Mouse (Mus musculus): Measurements from ENCODE around the gene Slc16a4.
A peak's percentile ranks its signal among the peaks of the same experiment; 100 is the strongest.
"Not testable (repeated sequence)": the region's sequence is repeated elsewhere in the genome, so short reads cannot be mapped to it uniquely, and the experiment has no call there.

Gene Slc16a4

DNA sequence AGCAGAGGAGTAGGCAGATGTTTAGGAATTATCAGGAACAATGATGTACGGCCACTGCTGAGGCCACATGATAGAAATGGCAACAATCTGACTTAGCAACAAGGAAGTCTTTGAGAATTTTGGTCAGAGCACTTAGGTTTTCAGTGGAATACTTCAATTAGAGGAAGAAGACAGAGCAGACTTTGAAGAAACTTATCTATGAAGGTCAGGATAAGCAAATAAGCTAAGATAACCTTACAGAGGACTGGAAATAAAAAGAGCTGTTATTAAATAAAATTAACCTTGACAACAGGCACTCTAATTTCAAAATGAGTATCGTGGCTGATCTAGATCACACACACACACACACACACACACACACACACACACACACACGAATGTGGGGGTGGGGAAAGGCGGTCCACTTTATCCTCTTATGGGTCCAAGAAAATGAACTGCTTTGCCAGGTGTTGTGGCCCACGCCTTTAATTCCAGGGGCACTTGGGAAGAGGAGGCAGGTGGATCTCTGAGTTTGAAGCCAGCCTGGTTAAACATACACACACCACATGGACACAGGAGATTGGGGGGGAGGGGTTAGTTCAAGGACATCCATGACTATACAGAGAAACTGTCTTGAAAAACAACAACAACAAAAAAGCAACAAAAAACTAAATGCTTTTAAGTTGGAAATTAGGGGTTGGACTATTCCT lies 4.8 kb downstream of the Slc16a4 start:
- DNase-seq (ENCODE audit: low spot score), result no peak

DNA sequence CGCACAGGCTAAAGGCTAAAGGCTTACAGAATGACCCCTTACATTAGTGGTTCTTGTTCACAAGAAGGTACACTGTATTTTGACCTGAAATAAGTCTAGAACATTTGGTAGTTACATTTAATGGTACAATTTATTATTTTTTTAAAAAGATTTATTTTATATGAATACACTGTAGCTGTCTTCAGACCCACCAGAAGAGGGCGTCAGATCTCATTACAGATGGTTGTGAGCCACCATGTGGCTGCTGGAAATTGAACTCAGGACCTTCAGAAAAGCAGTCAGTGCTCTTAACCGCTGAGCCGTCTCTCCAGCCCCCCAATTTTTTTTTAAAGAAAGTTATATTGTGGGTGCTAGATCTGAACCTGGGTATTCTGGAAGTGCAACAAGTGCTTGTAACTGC lies 5.9 kb downstream of the Slc16a4 start:
- DNase-seq (ENCODE audit: low spot score), result not testable (repeated sequence)

DNA sequence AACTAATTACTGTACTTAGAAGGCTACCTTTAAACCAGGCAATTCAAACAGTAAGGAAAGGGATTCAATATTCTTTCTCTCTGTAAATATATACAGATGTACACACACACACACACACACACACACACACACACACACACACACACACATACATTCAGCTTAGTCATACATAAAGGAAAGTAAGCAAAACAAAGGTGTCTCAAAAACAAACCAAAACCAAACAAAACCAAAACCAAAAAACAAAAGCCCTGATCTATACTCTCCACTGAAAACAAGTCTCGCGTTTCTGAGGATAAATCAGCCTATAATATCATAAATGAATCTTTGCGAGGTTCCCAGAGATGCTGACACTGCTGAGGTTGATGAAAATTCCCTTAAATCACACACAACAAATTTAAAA lies 26.3 kb downstream of the Slc16a4 start:
- no peak for DNase-seq (ENCODE audit: low spot score)

DNA sequence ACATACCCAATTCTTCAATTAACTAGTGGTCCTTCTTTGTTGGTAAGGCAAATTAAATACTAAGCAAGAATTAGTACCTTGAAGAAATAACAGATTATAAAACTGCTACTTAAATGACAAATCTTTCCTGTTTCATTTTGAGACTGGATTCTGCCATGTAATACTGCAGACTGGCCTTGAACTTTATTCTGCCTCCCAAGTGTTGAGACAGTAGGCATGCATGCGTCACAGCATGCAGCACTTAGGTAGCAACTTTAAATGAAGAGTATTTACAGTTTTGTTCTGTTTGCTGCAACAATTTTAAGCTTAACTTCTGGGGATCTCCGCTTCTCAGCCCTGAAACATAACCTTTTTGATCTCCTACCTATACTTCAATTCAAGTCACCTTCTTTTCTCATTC lies 30.1 kb downstream of the Slc16a4 start:
- no peak for DNase-seq (ENCODE audit: low spot score)

DNA sequence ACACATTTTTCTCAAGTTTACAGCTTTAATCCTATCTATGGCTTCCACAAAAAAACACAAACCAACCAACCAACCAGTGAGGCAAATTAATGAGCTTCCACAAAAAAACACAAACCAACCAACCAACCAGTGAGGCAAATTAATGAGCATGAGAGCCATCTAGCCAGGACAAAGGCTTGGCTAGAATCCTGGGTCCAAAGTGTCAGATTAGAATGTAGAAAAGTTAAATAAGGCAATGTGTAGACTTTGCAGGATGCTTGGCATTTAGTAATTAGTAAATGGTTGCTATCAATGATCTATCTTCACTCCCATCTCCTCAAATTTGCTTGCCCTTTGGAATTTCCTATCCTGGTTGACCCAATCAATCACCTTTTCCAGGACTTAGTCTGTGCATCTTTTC lies 30.7 kb downstream of the Slc16a4 start:
- no peak for DNase-seq (ENCODE audit: low spot score)

DNA sequence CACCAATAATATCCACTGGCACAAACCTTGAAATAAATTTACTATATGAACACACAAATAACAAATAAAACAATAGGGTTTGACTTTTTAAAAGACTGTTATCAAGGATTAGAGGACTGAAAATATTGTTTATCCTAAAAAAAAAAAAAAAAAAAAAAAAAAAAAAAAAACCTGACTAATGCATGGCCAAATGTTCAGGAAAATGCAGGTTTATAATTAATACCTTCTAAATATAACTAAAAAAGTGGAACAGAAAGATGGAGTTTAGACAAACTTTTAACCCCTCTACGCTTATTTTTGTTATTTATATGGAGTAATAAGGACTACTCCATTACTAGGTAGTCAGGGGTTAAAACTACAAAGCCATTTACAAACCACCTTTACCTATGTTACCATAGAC lies 35.4 kb downstream of the Slc16a4 start:
- no peak for DNase-seq (ENCODE audit: low spot score)

DNA sequence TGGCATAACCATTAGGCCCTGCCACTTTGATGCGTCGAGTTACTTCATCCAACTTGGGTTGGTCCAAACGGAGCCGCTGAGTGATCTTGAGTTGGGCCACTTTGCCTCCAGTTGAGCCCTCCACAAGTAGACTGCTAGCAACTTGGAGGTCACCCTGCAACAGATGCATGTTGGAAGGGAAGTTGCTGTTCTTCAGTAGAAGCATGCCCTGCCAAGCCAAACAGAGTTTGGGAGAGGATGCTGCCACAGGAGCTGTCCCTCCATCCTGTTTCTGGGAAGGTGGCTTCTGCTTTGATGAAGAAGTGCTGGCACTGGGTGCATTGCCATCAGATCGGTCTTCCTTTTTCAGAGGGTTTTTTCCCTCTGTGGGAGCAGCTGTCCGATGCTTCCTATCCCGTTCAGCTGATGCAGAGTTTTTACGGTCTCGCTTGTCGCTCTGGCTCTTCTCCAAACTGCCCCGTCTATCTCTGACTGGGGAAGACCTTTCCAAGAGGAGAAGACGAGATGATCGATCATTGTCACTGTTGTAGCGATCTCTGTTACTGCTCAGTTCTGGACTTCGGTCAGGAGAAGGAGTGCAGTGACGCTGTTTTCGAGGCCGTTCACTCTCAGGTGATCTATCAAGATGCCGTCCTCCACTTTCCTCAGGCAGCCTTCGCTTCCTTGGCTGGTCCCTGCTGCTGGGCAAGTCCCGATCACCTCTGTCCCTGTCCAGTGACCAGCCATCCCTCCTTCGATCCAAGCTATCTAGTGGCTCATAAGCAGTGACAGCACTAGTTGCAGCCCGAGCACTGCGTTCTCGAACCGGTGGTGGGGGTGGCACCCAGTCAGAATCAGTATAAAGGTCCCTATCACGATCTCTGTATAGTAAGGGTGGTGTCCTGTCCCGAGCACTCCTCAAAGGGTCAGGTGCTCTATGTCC lies 39.7 kb downstream of the Slc16a4 start:
- DNase-seq (ENCODE audit: low spot score), result peak; percentile 6

DNA sequence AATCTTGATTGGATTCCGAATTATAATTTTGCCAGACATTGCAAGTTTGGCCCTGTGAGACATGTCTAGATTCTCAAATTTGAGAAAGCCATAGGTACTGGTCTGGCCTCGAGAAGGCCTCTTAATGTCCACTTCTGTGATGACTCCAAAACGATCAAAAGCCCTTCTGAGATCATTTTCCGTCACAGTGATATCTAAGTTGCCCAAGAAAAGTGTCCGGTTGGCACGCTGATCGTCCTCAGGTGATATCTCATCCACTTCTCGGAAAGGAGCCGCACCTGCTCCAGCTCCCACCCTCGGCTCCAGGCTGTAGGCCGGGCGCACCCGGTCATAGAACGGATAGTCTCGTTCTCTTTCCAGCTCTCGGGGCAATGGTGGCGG lies 40.7 kb downstream of the Slc16a4 start:
- no peak for DNase-seq (ENCODE audit: low spot score)

DNA sequence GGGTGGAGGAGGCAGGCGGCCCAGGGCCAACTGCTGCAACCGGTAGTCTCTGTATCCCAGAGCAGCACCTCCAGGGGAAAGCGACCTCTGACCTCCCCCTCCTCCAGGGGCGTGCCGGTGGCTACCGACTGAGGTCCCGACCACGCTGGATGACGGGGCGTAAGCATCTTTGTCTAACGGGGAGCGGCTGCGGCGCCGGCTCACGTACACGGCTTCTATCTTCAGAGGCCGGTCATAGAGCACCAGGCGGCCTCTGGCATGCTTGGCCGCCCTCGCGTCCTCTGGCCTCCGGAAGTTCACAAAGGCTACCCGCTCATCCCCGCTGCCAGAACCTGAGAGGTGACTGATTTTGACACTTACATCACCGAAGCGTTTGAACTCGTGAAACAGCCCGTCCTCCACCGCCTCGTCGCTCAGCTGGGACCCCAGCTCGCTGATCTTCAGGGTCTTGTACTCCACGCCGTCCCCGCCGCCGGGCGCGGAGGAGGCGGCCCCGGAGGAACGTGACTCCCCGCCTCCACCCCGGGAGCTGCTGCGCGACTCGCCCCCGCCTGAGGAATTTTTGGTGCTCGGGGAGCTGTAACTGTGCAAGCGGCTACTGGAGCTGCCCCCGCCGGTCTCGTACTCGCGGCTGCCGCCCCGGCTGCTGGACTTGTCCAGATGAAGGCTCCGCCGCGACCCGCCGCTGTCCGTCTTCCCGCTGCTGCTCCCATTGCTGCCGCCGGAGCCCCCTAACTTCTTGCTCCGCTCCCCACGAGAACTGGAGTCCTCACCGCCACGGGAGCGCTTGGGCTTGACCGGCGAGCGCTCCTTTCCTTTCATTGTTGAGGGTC lies 41.3 kb downstream of the Slc16a4 start:
- DNase-seq (ENCODE audit: low spot score), result peak; percentile 28

DNA sequence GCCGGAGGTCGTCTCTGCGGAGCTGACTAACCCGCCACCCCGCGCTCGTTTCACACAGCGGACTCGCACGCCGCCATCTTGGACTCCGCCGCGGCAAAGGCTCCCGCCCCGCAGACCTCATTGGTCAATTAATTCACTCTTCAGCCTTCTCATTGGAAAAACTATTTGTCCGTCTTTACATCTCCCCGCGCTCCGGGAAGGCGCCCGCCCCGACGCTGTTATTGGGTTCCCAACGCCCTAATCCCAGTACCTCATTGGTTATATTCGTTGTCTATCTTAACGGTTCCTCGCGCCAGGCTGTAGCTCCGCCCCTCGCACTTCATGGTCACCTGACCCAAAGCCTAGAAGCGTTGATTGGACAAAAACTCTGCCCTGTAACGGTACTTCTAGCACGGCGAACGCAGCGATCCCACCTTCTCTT lies 41.9 kb downstream of the Slc16a4 start:
- peak; percentile 99 for DNase-seq (ENCODE audit: low spot score)

DNA sequence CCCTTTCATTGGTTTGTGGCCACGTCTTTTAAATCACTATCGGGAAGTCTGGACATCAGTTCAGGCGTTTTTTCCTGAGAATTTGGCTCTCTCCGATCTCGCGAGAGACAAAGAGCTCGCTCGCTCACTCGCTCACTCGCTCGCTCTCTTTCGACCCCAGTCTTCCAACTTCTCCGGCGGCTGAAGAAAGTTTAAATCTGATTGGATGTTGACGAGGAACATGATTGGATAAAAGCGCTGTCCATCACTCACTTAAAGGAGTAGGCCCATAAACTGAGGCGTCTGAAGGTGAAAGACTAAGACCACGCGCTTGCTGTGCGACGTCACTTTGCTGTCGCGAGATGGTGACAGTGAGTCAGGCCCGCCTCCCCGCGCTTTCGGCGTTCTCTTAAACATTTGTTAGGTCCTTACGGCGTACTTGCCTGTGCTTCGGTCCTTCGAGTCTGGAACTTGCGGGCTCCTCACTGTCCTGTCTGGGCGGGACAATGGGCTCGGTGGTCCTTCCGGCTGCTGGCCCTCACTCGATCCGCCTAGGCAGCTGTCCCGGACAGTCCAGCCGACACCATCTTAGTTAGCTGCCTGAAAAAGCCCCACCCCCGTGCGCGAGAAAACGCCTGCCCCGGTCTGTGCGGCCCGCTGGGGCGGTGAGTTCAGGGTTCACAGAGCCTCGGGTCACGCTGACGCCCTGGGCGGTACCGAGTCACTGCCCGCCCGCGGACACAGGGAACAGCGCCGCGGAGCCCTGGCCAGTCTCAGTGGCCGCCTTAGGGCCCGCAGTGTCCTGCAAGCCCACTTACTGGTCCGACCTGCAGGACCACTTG lies 42.6 kb downstream of the Slc16a4 start, which contains the start of gene Rbm15:
Rbm15 (minus strand) TSS at position 293 of the 821 bp plus-strand sequence.
- DNase-seq (ENCODE audit: low spot score), result peak; percentile 99

DNA sequence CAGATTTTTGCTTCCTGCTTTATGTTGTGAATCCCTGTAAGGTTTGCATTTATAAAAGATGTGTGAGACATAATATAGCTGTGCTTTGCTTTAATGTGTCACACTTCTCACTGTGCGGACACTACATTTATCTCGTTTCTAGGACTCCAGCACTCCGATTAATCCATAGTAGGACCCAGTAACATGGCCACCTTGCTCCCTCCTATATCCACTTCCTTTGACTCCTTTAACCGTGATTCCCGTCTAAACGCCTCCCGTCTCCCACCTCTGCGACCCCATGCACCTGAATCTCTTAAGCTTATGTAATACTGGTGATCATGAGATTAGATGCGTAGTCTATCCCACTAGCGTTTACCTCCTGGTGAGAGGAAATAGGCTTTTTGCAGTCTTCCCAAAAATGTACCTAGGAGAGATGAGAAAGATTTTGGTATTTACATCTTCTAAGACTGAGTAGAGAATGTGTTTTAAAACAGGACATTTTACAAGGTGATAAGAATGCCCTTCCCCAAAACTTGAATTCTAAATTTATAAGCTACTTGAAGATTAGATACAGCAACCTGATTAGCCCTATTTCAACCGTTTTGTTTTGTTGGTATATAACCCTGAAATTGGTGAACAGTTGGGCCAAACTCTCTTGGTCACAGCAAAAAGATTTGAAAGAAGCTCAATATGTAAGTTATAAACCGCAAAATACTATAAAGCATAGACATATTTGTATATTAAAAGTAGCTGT lies 43.3 kb downstream of the Slc16a4 start:
- DNase-seq (ENCODE audit: low spot score), result no peak

DNA sequence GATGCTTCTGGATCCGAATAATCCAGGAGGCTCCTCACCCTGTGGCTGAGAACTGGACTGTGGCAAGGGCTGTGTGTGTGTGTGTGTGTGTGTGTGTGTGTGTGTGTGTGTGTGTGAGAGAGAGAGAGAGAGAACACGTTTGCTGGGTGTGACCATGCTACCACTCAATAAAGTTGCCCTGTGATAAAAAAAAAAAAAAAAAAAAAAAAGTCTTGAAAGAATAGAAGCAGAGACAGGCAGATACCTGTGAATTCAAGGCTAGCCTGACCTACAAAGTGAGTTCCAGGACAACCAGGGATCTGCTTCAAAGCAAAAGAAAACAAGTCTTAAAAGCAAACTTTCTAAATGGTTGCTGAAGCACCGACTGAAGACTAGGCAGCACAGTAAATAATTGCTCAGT lies 52.9 kb downstream of the Slc16a4 start:
- DNase-seq (ENCODE audit: low spot score), result no peak

DNA sequence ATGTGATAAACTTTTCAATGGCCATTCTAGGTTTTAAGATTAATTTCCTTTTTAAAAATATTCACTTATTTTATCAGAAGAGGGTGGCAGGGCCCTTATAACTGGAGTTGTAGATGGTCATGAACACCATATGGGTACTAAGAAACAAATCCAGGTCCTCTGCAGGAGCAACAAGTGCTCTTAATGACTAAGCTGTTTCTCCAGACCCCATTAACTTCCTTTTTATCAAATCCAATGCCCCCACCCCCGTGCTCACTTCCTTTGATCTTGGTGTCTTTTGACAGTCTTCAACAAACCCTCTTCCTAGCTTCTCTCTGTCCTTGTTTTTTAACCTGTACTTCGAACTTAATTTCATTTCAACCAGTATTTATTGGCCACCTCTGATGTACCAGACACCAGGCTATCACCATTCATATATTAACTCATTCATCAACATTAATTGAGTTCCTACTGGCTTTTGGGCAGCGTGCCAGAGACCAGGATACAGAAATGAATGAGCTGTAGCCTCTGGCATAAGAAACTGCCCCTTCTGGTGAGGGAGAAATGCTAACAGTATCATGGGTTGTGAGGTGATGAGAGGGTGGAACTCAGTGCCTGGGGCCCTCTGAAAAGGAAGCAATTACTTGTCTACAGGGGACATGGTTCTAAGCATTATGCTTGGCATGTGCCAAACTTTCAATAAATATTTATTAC lies 54.1 kb downstream of the Slc16a4 start:
- no peak for DNase-seq (ENCODE audit: low spot score)

DNA sequence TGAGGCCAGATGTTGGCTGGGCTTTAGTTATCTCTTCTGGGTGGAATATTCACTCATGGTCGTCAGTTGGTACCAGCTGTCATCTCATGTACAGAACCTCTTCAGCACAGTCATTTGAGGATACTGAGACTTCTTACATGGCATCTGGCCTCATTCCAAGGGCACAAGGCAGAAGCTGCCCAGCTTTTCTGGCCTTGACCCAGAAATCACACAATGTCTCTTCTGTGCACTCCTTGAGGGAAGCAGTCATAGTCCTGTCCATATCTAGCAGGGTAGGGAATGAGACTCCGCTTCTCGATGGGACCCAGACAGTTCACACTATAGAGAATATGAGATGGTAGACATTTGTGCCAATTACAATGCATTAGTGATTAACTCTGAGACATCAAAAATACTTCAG lies 58.0 kb downstream of the Slc16a4 start:
- DNase-seq (ENCODE audit: low spot score), result peak; percentile 61

DNA sequence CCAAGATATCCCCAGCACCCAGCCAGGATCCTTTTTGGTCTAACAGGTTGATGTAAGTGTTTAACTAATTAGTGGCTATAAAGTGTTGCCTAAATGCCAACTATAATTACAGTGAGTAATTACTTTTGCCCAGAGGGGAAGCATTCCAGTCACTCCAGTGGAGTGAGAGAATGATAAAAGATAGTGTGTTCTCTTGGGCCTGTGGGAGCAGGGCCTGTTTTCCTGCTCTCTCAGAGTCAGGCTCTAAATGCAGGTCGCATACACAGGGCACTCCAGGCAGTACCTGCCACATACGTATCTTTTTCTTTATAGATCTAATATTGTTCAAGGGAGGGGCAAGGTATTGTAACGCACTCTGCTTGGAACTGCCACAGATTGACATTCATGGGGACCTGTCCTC lies 60.7 kb downstream of the Slc16a4 start:
- no peak for DNase-seq (ENCODE audit: low spot score)

DNA sequence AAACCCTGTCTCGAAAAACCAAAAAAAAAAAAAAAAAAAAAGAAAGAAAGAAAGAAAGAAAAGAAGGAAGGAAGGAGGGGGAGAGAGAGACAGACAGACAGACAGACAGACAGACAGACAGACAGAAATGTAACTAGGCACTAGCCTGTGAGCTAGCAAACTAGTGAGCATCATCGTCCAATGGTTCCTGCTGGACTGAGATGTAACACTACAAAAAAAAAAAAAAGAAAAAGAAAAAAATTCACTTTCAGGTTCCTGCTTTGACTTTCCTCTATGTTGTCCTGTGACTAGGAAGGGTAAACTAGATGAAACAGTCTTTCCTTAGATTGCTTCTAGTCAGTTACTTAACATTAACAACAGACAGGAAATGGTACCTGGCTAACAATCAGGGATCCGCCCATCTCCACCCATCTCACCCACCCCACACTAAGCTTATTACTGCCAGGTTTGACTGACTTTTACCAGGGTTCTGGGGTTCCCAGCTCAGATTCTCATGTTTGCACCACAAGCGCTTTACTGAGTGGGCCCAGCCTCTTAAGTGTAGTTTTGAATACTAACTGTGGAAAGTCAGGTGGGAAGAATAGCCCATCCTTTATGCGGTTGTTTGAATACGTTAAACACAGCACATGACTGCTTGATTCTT lies 64.7 kb downstream of the Slc16a4 start:
- no peak for DNase-seq (ENCODE audit: low spot score)

DNA sequence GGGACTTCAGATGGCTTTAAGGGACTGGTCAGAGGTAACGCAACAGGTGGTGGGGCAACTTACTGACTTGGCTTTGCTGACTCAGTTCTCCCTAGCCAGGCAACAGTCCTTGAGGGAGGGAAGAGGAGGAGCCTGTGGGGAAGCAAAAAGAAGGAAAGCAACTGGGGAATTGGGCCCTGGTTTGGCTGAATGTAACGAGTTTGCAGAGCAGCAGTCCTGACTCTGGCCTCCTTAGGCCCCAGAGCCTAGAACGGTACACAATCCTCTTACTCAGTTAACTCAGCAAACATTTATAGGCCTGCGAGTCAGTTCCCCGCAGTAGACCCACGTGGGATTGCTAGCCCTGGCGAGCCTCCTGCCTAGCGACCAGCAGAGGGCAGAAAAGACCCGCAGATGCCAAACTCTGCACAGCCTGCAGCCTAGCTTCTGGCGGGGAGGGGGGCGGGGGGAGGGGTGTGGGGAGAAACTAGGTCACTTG lies 66.0 kb downstream of the Slc16a4 start:
- peak; percentile 82 for DNase-seq (ENCODE audit: low spot score)

DNA sequence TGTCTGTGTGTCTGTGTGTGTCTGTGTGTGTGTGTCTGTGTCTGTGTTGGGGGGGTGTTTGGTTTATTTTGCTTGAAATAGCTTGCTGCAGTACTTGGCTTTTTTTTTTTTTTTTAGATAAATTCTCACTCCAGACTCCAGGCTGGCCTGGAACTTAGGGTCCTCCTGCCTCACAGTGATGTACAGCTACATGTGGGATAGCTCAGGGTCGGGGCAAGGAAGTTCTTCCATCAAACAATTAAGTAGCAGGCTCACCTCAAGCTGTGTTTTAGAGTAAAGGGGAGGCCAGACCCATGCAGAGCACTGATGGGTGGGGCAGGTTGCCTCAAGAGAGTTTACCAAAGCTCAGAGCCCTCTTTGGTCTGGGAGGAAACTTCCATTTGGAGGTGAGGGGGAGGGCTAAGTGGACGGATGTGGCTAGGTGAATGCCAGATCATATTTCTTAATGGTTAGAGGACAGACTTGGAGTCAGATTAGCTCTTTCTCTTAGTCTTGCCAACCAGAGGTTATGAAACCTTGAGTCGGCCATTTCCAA lies 66.7 kb downstream of the Slc16a4 start:
- DNase-seq (ENCODE audit: low spot score), result no peak
